Mouse (Mus musculus) midbrain, embryonic 11.5 days (tissue): ENCODE data around the gene Mpv17. TPM values are rescaled to one million over a fixed set of nuclear protein-coding genes. Genes with fewer than 3 reads are reported as not detected.

ENCODE experiments used
- ATAC-seq: fragments of 200-750 bp; cut with Nextera tagmentation; 2 replicates; pipeline ENCODE4 v1.8.0; 2017; ENCODE audit warnings: moderate TSS enrichment, moderate library complexity; ENCODE audit not compliant: low FRiP score
- DNase-seq: peaks from one replicate; pipeline ENCODE4 v3.0.0; 2015; ENCODE audit warnings: low spot score; ENCODE audit errors: missing footprints
- H3K27ac ChIP-seq: fragments of 300-500 bp; sonication (generic); 2 replicates; pipeline ENCODE4 v1.5.1; 2014; ENCODE audit warnings: low read depth, low read length
- H3K27me3 ChIP-seq: fragments of 300-500 bp; sonication (generic); 2 replicates; pipeline ENCODE4 v1.6.1; 2014; ENCODE audit warnings: mild to moderate bottlenecking, low read length, moderate library complexity, mixed read lengths; ENCODE audit not compliant: control insufficient read depth, insufficient read depth
- H3K36me3 ChIP-seq: fragments of 300-500 bp; sonication (generic); 2 replicates; pipeline ENCODE4 v1.6.1; 2014; ENCODE audit warnings: mild to moderate bottlenecking, low read length, moderate library complexity, mixed read lengths; ENCODE audit not compliant: control insufficient read depth, insufficient read depth
- H3K4me1 ChIP-seq: fragments of 300-500 bp; sonication (generic); 2 replicates; pipeline ENCODE4 v1.6.1; 2014; ENCODE audit warnings: low read length; ENCODE audit not compliant: control insufficient read depth, insufficient read depth
- H3K4me2 ChIP-seq: fragments of 300-500 bp; sonication (generic); 2 replicates; pipeline ENCODE4 v1.6.1; 2014; ENCODE audit warnings: mild to moderate bottlenecking, moderate library complexity
- H3K4me3 ChIP-seq: fragments of 300-500 bp; sonication (generic); 2 replicates; pipeline ENCODE4 v1.5.1; 2014; ENCODE audit warnings: low read depth, low read length
- H3K9ac ChIP-seq: fragments of 300-500 bp; sonication (generic); 2 replicates; pipeline ENCODE4 v1.6.1; 2014; ENCODE audit warnings: low read length
- H3K9me3 ChIP-seq: fragments of 300-500 bp; sonication (generic); 2 replicates; pipeline ENCODE4 v1.6.1; 2016; ENCODE audit warnings: low read length; ENCODE audit not compliant: control insufficient read depth
- WGBS: fragments of 180-500 bp; shearing (Covaris S2); extraction: QIAGEN DNeasy Blood & Tissue Kit; methylation state at CpG from one replicate; pipeline ENCODE4 v1.1.7; 2014; 5-methylcytosine and 5-hydroxymethylcytosine counted together
- polyA plus RNA-seq: library from polyadenylated mRNA; unstranded; fragments of >200 nt; fragmentation: Nextera tagmentation; extraction: Ambion mirVana; gene quantifications from 2 replicates; pipeline ENCODE4 v1.2.1, GENCODE M21; 2014

Mpv17 gene
- polyA plus RNA-seq, 1 experiment from 2014 or later = 49.8 TPM

DNA sequence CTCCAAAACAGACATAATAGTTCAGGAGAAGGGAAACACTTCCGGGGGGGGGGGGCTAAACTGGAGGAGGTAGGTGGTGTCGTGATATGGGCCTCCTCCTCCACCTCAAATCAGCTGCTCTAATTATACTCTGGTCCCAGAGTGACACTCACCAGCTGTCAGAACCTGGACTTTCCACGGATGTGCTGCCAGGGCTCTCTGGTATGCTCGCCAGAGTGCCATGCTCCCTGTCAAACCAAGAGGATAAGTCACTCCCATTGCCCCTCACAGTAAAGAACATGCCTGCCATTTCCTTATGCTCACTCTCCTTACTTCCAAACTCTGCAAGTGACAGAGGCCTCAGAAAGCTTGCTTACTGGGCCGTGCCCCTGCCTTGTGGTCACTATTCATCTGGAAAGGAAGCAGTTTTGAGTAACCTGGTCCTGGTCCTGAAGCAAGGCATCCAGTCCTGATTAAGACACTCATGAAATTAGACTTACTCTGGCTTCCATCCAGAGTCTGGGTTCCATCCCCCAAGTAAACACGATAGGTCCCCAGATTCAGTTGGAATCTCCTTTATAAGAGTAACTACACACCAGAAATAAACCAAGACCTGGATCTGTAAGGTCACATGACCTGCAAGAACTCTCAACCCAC, 417 bp downstream of the Mpv17 start:
- ATAC-seq (0 out of 2 replicates have a peak, but pooled peaks have one; percentile 1), DNase-seq (peak; percentile 95)
- peaks cover 16% of the 10 kb centered on the region for H3K36me3 ChIP-seq
- 43% methylated on average over 6 of the region's 6 CpGs for WGBS
- H3K9me3 ChIP-seq = no peaks in the 10 kb centered on the region
- H3K4me1 ChIP-seq = peaks cover 4% of the 10 kb centered on the region
- peak overlapping the region; percentile 58 for H3K4me3 ChIP-seq
- H3K9ac ChIP-seq = peak overlapping the region; percentile 69
- no peaks in the 10 kb centered on the region for H3K27me3 ChIP-seq
- H3K27ac ChIP-seq = no peak overlapping the region
- H3K4me2 ChIP-seq = peak overlapping the region; percentile 86

DNA sequence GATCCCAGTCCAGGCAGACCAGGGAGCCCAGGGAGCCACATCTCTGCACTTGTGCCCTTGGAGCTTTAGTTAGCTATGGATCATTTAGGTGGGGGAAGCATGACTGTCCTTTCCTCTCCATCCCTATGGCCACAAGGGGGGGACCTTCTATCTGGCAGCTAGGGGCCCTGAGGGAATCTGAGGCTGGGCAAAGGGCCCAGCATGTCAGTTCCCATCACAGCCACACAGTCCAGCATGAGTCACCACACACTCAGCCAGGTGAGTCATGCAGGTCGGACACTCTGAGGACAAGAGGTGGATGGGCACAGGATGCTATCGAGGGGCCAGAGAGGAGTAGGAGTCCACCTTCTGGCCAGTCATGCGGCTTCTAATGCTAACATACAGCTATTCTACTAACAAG, 2.3 kb downstream of the Mpv17 start:
- WGBS = 92% methylated on average over 3 of the region's 3 CpGs
- no peak overlapping the region for H3K4me3 ChIP-seq

DNA sequence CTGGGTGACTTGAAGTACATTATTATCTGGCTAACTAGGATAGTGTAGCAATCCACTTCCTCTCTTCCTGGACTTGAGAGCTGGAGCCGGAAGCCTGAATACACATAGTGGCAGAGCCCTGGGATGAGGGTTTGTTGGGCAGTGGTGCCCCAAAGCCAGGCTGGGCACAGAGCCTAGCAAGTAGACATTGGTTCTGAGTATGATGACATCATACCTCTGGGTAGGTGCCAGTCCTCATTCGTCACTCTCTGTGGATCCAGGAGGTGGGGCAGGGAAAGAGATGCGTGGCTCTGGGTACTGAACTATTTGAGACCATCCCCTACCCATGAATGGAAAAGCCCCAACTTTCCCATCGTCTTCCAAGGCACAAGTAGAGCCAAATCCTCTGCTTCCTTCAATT, 4.3 kb downstream of the Mpv17 start:
- Histone ChIP-seq H3K27me3 (no peaks in the 10 kb centered on the region), H3K9ac (no peak overlapping the region), H3K9me3 (no peaks in the 10 kb centered on the region), H3K4me1 (peaks cover 4% of the 10 kb centered on the region), H3K4me2 (no peak overlapping the region), H3K4me3 (no peak overlapping the region), H3K27ac (no peak overlapping the region), H3K36me3 (no peaks in the 10 kb centered on the region)
- ATAC-seq = no peak
- WGBS = 90% methylated on average over 4 of the region's 4 CpGs
- no peak for DNase-seq

More for the DNA sequence above, 2.3 kb downstream of the Mpv17 start:
- Histone ChIP-seq H3K36me3 (no peaks in the 10 kb centered on the region), H3K27ac (no peak overlapping the region), H3K27me3 (no peaks in the 10 kb centered on the region), H3K4me1 (peaks cover 4% of the 10 kb centered on the region), H3K9me3 (no peaks in the 10 kb centered on the region), H3K4me2 (no peak overlapping the region), H3K9ac (no peak overlapping the region)
- ATAC-seq = no peak
- no peak for DNase-seq

DNA sequence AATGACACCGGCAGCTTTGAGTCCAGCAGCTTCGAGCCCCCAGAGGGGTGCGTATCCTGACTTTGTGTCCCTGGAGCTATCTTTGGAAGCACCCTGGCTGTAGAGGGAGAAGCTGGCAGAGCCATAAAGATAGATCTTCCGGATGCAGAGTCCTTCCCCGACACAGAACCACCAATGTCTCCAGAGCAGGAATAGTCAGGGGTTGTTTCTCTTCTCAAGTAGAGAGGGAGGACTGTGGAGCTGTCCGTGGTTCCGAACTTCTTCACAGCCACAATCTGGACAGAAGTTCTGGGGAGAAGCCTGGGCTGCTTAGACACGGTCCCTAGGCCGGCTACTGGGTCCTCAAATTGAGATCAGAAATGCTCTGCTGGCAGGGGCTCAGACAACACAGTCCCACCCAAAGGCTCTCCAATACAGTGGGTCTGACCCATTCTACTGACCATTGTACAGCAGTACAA, 15.1 kb downstream of the Mpv17 start:
- H3K36me3 ChIP-seq = no peaks in the 10 kb centered on the region
- H3K4me2 ChIP-seq = no peak overlapping the region
- H3K27ac ChIP-seq = no peak overlapping the region
- DNase-seq (no peak), ATAC-seq (no peak)
- H3K4me3 ChIP-seq = no peak overlapping the region
- WGBS = 16% methylated on average over 9 of the region's 9 CpGs
- no peaks in the 10 kb centered on the region for H3K9me3 ChIP-seq
- no peak overlapping the region for H3K9ac ChIP-seq
- peaks cover 10% of the 10 kb centered on the region for H3K4me1 ChIP-seq
- H3K27me3 ChIP-seq = peaks cover 51% of the 10 kb centered on the region

DNA sequence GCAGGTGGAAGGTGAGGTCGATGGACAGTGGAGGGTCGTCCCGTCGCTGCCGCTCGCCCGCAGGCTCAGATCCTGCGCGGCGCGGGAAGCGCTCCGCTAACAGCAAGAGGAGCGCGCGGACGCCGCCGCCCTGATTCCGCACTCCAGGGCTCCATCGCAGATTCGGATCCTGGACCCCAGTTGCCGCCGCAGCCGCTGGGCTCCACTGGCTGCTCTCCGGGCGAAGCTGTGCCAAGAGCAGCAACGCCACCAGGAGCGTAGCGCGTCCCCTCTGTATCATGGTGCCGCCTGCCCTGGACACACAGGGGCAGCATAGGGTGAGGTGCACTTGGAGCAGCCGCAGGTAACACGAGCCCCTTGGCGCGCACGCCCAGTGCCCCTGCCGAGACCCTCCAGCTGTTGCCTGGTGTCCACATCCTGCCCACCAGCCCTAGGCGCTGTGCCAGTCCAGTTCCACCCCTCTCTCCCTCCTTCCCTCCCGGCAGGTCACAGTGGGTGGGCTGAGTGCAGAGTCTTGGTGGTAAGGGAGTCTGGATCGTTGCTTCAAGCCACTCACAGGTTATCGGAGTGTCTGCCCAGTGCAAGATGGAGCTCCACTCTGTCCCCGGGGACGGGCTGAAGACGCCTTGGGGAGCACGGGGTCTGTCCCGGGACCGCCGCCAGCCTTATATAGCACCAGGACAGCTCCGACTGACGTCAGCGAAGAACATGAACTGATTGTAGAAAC, 15.6 kb downstream of the Mpv17 start, which contains the start of gene Ucn:
Gene Ucn, minus strand, starts transcription at position 589 of the 727 bp plus-strand sequence.
- Histone ChIP-seq H3K36me3 (no peaks in the 10 kb centered on the region), H3K9ac (no peak within 1 kb of the TSS), H3K27ac (no peak within 1 kb of the TSS), H3K4me1 (peaks cover 10% of the 10 kb centered on the region), H3K27me3 (peaks cover 51% of the 10 kb centered on the region), H3K9me3 (no peaks in the 10 kb centered on the region), H3K4me3 (peak within 1 kb of the TSS; percentile 20), H3K4me2 (peak within 1 kb of the TSS; percentile 38)
- ATAC-seq (no peak), DNase-seq (peak; percentile 88)
- 2% methylated on average over 52 of the region's 52 CpGs for WGBS

DNA sequence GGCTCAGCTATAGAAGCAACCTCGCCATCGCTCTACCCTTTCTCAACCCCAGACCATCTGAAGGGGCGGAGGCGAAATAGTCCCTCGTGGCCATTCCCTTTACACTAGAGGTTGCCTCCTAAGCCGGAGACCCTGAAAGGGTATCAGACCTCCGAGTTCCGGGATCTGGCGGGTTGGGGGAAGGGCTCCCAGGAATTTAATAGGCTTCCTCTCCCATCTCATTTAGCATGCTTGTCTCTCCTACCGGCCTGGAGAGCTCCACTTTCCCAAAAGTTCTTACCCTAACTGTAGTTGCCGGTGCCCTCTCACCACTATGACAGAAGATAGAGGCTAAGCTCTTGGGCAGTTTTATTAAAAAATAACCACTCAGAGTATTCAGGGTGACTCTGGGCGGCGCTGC, 16.4 kb downstream of the Mpv17 start:
- Histone ChIP-seq H3K4me2 (peak overlapping the region; percentile 38), H3K9ac (no peak overlapping the region), H3K27ac (no peak overlapping the region), H3K27me3 (peaks cover 51% of the 10 kb centered on the region), H3K36me3 (no peaks in the 10 kb centered on the region), H3K4me3 (peak overlapping the region; percentile 20), H3K9me3 (no peaks in the 10 kb centered on the region), H3K4me1 (peaks cover 10% of the 10 kb centered on the region)
- DNase-seq (peak; percentile 91), ATAC-seq (no peak)
- 2% methylated on average over 13 of the region's 13 CpGs for WGBS

DNA sequence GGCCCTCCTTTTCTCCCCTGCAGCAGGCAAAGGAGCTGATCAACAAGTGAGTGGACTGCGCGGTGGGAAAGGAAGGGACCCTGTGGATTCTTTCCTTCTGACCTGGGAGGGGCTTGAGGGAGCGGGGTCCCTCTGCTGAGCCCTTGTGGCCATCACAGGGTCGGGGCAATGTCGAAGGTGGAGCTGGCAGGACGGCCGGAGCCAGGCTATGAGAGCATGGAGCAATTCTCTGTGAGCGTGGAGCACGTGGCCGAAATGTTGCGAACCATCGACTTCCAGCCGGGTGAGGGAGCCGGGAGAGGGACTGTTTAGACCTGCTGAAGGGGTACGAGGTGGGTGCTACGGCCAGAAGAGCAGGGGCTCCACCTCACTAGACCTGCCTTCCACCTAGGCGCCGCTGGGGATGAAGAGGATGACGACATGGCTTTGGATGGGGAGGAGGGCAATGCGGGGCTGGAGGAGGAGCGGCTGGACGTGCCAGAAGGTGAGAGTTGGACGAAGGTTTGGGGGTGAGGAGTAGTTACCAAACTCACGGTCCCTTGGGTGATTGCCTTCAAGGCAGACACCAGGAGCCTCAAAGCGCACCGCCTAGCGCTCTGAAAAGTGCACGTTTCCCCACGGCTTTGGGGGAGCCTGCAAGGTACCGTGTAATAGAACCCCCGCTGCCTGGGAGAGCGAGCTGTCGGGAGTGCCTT, 17.2 kb downstream of the Mpv17 start:
- H3K9me3 ChIP-seq = no peaks in the 10 kb centered on the region
- peaks cover 10% of the 10 kb centered on the region for H3K4me1 ChIP-seq
- ATAC-seq (no peak), DNase-seq (peak; percentile 89)
- peaks cover 51% of the 10 kb centered on the region for H3K27me3 ChIP-seq
- H3K4me2 ChIP-seq = peak overlapping the region; percentile 38
- H3K27ac ChIP-seq = no peak overlapping the region
- no peak overlapping the region for H3K9ac ChIP-seq
- H3K4me3 ChIP-seq = no peak overlapping the region
- WGBS = 0% methylated on average over 33 of the region's 33 CpGs
- no peaks in the 10 kb centered on the region for H3K36me3 ChIP-seq

DNA sequence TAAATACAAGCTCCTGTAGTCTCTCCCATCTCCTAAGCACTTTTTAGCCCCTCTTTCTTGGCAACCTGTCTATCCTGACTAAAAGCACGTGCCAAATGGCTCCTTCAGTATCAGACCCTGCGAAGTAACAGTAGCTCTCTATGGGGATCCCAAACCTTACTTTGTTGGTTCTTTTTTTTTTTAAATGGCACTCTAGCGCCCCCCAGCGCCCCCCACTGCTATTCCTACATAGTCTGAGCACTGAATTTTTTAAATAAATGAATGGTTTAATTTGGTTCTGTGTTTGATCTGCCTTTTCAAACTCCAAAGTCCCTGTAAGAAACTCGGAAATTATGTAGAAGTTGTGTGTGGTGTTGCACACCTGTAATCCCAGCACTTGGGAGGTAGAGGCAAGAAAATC, 28.0 kb downstream of the Mpv17 start:
- H3K27me3 ChIP-seq = no peaks in the 10 kb centered on the region
- no peak overlapping the region for H3K4me3 ChIP-seq
- no peak for DNase-seq
- H3K9me3 ChIP-seq = no peaks in the 10 kb centered on the region
- H3K27ac ChIP-seq = no peak overlapping the region
- no peaks in the 10 kb centered on the region for H3K4me1 ChIP-seq
- 42% methylated on average over 5 of the region's 5 CpGs for WGBS
- H3K4me2 ChIP-seq = no peak overlapping the region
- no peak for ATAC-seq
- no peaks in the 10 kb centered on the region for H3K36me3 ChIP-seq
- no peak overlapping the region for H3K9ac ChIP-seq

DNA sequence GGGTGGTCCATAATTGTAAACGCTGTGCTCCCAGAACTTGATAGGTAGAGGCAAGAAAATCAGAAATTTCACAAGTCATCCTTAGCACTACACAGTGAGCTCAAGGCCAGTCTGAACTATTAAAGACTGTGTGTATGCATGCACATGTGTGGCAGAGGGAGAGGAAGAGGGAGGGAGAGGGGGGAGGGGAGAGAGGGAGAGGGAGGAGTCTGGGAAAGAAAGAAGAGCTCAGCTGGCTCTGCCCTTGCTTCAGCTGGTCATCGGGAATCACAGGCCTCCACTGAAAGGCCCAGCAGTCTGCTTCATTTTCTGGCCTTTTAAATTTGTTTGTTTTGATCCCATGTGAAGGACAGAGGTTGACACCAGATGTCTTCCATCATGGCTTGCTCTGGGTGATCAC, 30.6 kb downstream of the Mpv17 start:
- Histone ChIP-seq H3K9me3 (no peaks in the 10 kb centered on the region), H3K27me3 (no peaks in the 10 kb centered on the region), H3K4me2 (no peak overlapping the region), H3K4me1 (no peaks in the 10 kb centered on the region), H3K9ac (no peak overlapping the region), H3K36me3 (no peaks in the 10 kb centered on the region), H3K4me3 (no peak overlapping the region), H3K27ac (no peak overlapping the region)
- DNase-seq = peak; percentile 84
- WGBS = 42% methylated on average over 2 of the region's 2 CpGs
- ATAC-seq = no peak
